Mouse (Mus musculus): Measurements from ENCODE around the gene Cyb5b. TPM values are rescaled to one million over a fixed set of nuclear protein-coding genes. Genes with fewer than 3 reads are reported as not detected.

Gene Cyb5b
- polyA plus RNA-seq, 1 experiment from 2014 or later: 93.2 TPM

DNA sequence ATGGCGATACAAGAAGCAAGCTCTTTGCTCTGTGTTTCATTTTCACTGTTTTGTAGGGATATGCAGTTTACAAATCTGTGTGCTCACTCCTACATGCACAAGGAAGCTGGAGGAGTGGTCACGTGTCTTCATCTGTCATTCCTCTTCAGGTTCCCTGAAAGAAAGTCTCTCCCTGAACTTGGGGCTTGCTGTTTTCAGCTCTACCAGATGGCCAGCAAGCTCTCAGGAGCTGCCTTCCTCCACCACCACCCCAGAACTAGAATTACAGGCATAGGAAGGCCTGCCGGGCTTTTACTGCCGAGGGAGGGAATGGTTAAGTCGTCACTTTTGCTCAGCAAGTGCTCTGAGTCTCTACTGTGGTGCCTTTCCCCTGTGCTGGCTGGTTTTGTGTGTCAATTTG lies 1.6 kb upstream of the Cyb5b start:
- TF ChIP-seq CTCF (IDR thresholded peaks at IDR 0.05; ENCODE audit: low read depth): no peak
- no peaks in the 10 kb centered on the region for H3K9me3 ChIP-seq (ENCODE audit: control insufficient read depth)
- H3K4me1 ChIP-seq (replicated peaks; ENCODE audit: control insufficient read depth, insufficient read depth, low read length): 0 out of 2 replicates have a peak, but pooled peaks cover 9% of the 10 kb centered on the region
- no peaks in the 10 kb centered on the region for H3K27me3 ChIP-seq (replicated peaks; ENCODE audit: control insufficient read depth, insufficient read depth, low read length)
- H3K36me3 ChIP-seq (ENCODE audit: control insufficient read depth, insufficient read depth): no peaks in the 10 kb centered on the region
- ATAC-seq: no peak
- 81% methylated on average over 5 of the region's 5 CpGs for WGBS
- no peak overlapping the region for H3K4me2 ChIP-seq (replicated peaks; ENCODE audit: low read depth)
- no peak overlapping the region for H3K9ac ChIP-seq (ENCODE audit: low read depth, low read length)
- no peak overlapping the region for H3K4me3 ChIP-seq (ENCODE audit: low read depth, low read length)
- no peak overlapping the region for H3K27ac ChIP-seq (ENCODE audit: low read depth, low read length)

DNA sequence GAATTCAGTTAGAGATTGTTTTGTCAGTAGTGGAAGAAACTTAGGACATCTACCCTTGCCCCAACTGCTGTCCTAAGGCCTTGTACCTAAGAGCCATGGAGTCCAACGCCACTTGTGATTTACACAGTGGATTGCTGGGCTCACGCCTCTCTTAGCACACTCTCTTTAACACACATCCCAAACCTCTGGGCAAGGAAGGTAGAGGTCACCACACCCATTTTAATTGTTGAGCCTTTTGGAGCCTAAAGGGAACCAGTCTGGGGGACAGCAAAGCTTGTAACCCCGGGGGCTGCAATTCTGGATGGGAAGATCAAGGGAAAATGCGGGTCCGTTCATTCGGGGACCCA lies 410 bp upstream of the Cyb5b start:
- peak overlapping the region; percentile 71 for H3K4me2 ChIP-seq (replicated peaks; ENCODE audit: low read depth)
- no peaks in the 10 kb centered on the region for H3K9me3 ChIP-seq (ENCODE audit: control insufficient read depth)
- peak overlapping the region; percentile 58 for H3K9ac ChIP-seq (ENCODE audit: low read depth, low read length)
- H3K27me3 ChIP-seq (replicated peaks; ENCODE audit: control insufficient read depth, insufficient read depth, low read length): no peaks in the 10 kb centered on the region
- peak; percentile 14; the same call in 1 of the 2 replicates for ATAC-seq
- peak overlapping the region; percentile 61 for H3K4me3 ChIP-seq (ENCODE audit: low read depth, low read length)
- H3K4me1 ChIP-seq (replicated peaks; ENCODE audit: control insufficient read depth, insufficient read depth, low read length): 0 out of 2 replicates have a peak, but pooled peaks cover 9% of the 10 kb centered on the region
- peak overlapping the region; percentile 89 for H3K27ac ChIP-seq (ENCODE audit: low read depth, low read length)
- TF ChIP-seq CTCF (IDR thresholded peaks at IDR 0.05; ENCODE audit: low read depth): no peak
- H3K36me3 ChIP-seq (ENCODE audit: control insufficient read depth, insufficient read depth): no peaks in the 10 kb centered on the region
- WGBS: 24% methylated on average over 6 of the region's 6 CpGs

DNA sequence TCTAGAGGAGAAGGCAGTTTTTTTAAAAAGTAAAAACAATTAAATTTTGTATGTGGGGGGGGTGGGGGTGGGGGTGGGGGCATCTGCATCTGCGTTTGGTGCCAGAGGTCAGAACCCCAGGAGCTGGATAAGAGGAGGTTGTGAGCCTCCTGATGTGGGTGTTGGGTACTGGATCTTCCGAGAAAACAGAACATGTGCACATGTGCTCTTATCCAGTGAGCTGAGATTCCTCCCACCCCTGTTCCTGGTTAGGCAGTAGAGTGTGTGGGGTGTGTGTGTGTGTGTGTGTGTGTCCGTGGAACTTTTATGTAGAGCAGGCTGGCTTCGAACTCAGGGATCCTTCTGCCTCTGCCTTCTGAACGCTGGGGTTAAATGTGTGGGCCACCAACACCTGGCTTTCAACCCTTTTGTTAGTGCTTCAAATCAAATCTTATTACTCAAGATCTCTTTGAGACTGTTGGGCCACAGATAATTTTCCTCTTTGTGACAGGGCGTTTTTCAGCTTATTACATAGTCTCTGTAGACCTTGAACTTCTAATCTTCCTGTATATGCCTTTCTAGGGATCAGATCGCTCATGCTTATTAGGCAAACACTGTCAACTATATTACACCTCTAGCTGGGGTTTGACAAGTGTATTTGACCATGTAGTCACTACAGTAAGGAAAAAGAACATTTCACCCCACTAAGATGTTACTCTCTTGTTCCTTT lies 926 bp downstream of the Cyb5b start:
- Histone ChIP-seq H3K4me3 (ENCODE audit: low read depth, low read length) (peak overlapping the region; percentile 61), H3K9me3 (ENCODE audit: control insufficient read depth) (no peaks in the 10 kb centered on the region), H3K9ac (ENCODE audit: low read depth, low read length) (peak overlapping the region; percentile 58), H3K4me2 (replicated peaks; ENCODE audit: low read depth) (peak overlapping the region; percentile 71), H3K4me1 (replicated peaks; ENCODE audit: control insufficient read depth, insufficient read depth, low read length) (0 out of 2 replicates have a peak, but pooled peaks cover 9% of the 10 kb centered on the region), H3K27ac (ENCODE audit: low read depth, low read length) (peak overlapping the region; percentile 89), H3K27me3 (replicated peaks; ENCODE audit: control insufficient read depth, insufficient read depth, low read length) (no peaks in the 10 kb centered on the region), H3K36me3 (ENCODE audit: control insufficient read depth, insufficient read depth) (0 out of 2 replicates have a peak, but pooled peaks cover 9% of the 10 kb centered on the region)
- ATAC-seq: peak; percentile 43; the same call in 1 of the 2 replicates
- TF ChIP-seq CTCF (IDR thresholded peaks at IDR 0.05; ENCODE audit: low read depth): no peak
- WGBS: 39% methylated on average over 7 of the region's 7 CpGs

GRCm38 (mm10) chr8:107153326-107154210 lies 3.1 kb downstream of the Cyb5b start:
- H3K9me3 ChIP-seq (ENCODE audit: control insufficient read depth): no peaks in the 10 kb centered on the region
- peak overlapping the region; percentile 50; the same call in 1 of the 2 replicates for H3K27ac ChIP-seq (ENCODE audit: low read depth, low read length)
- 0 out of 2 replicates have a peak, but pooled peaks cover 17% of the 10 kb centered on the region for H3K36me3 ChIP-seq (ENCODE audit: control insufficient read depth, insufficient read depth)
- 70% methylated on average over 14 of the region's 14 CpGs for WGBS
- ATAC-seq: no peak
- no peaks in the 10 kb centered on the region for H3K27me3 ChIP-seq (replicated peaks; ENCODE audit: control insufficient read depth, insufficient read depth, low read length)
- H3K4me3 ChIP-seq (ENCODE audit: low read depth, low read length): no peak overlapping the region
- H3K4me2 ChIP-seq (replicated peaks; ENCODE audit: low read depth): no peak overlapping the region
- no peak overlapping the region for H3K9ac ChIP-seq (ENCODE audit: low read depth, low read length)
- TF ChIP-seq CTCF (IDR thresholded peaks at IDR 0.05; ENCODE audit: low read depth): no peak
- 0 out of 2 replicates have a peak, but pooled peaks cover 9% of the 10 kb centered on the region for H3K4me1 ChIP-seq (replicated peaks; ENCODE audit: control insufficient read depth, insufficient read depth, low read length)

DNA sequence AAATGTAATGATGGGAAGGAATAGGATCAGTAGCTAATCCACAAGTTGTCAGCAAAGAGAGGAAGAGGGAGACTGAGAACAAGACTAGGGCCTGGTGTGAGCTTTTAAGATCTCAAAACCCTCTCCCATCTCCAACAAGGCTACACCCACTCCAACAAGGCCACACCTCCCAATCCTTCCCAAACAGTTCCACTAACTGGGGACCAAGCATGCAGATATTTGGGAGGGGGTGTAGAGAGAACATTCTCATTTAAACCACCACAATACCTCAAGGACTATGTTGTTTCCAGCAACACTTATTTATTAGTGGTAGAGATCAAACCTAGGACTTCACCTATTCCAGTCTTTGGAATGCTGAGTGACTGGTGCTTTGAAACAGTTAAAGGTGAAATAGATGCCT lies 6.4 kb downstream of the Cyb5b start:
- no peaks in the 10 kb centered on the region for H3K27me3 ChIP-seq (replicated peaks; ENCODE audit: control insufficient read depth, insufficient read depth, low read length)
- no peak overlapping the region for H3K4me3 ChIP-seq (ENCODE audit: low read depth, low read length)
- ATAC-seq: no peak
- no peak overlapping the region for H3K4me2 ChIP-seq (replicated peaks; ENCODE audit: low read depth)
- no peaks in the 10 kb centered on the region for H3K4me1 ChIP-seq (replicated peaks; ENCODE audit: control insufficient read depth, insufficient read depth, low read length)
- H3K9me3 ChIP-seq (ENCODE audit: control insufficient read depth): no peaks in the 10 kb centered on the region
- H3K27ac ChIP-seq (ENCODE audit: low read depth, low read length): no peak overlapping the region
- H3K9ac ChIP-seq (ENCODE audit: low read depth, low read length): no peak overlapping the region
- no peak for TF ChIP-seq CTCF (IDR thresholded peaks at IDR 0.05; ENCODE audit: low read depth)
- 0 out of 2 replicates have a peak, but pooled peaks cover 30% of the 10 kb centered on the region for H3K36me3 ChIP-seq (ENCODE audit: control insufficient read depth, insufficient read depth)

GRCm38 (mm10) chr8:107157836-107158235 lies 7.4 kb downstream of the Cyb5b start:
- no peak overlapping the region for H3K4me2 ChIP-seq (replicated peaks; ENCODE audit: low read depth)
- no peak overlapping the region for H3K27ac ChIP-seq (ENCODE audit: low read depth, low read length)
- H3K36me3 ChIP-seq (ENCODE audit: control insufficient read depth, insufficient read depth): peaks cover 35% of the 10 kb centered on the region; the same call in 1 of the 2 replicates
- H3K27me3 ChIP-seq (replicated peaks; ENCODE audit: control insufficient read depth, insufficient read depth, low read length): no peaks in the 10 kb centered on the region
- no peak for TF ChIP-seq CTCF (IDR thresholded peaks at IDR 0.05; ENCODE audit: low read depth)
- no peak for ATAC-seq
- no peak overlapping the region for H3K4me3 ChIP-seq (ENCODE audit: low read depth, low read length)
- 41% methylated on average over 1 of the region's 1 CpGs for WGBS
- no peak overlapping the region for H3K9ac ChIP-seq (ENCODE audit: low read depth, low read length)
- no peaks in the 10 kb centered on the region for H3K9me3 ChIP-seq (ENCODE audit: control insufficient read depth)
- H3K4me1 ChIP-seq (replicated peaks; ENCODE audit: control insufficient read depth, insufficient read depth, low read length): no peaks in the 10 kb centered on the region

All from intestine, postnatal 0 days (tissue).